Mouse (Mus musculus) adrenal gland, adult 8-10 months (tissue): Measurements from ENCODE around the gene Qtrt2. TPM values are rescaled to one million over a fixed set of nuclear protein-coding genes. Genes with fewer than 3 reads are reported as not detected.

Source experiments
- DNase-seq: peaks from one replicate; pipeline ENCODE4 v3.0.0; 2022
- total RNA-seq, 4 experiments: library from RNA; stranded (reverse); gene quantifications; 2 replicates each; pipeline ENCODE4 v1.2.4; 2022

Gene Qtrt2
- total RNA-seq, 4 experiments from 2014 or later: 28.6 to 52.7 (median 36.6) TPM

GRCm38 (mm10) chr16:43925001-43925558 lies 1.5 kb downstream of the Qtrt2 start:
- no peak for DNase-seq

- no peak for DNase-seq
Measured at GRCm38 (mm10) chr16:43922630-43923029, 4.0 kb downstream of the Qtrt2 start.

- no peak for DNase-seq
Measured at GRCm38 (mm10) chr16:43922024-43922423, 4.6 kb downstream of the Qtrt2 start.

GRCm38 (mm10) chr16:43918867-43919266 lies 7.7 kb downstream of the Qtrt2 start:
- no peak for DNase-seq

GRCm38 (mm10) chr16:43908881-43909280 lies 17.7 kb downstream of the Qtrt2 start:
- DNase-seq: no peak

- DNase-seq: no peak
Measured at GRCm38 (mm10) chr16:43900571-43900970, 26.0 kb downstream of the Qtrt2 start.

- DNase-seq: no peak
Measured at GRCm38 (mm10) chr16:43900138-43900537, 26.5 kb downstream of the Qtrt2 start.

GRCm38 (mm10) chr16:43894501-43894900 lies 32.1 kb downstream of the Qtrt2 start:
- DNase-seq: no peak

GRCm38 (mm10) chr16:43890747-43891336 lies 35.8 kb downstream of the Qtrt2 start:
- no peak for DNase-seq

- DNase-seq: no peak
Measured at GRCm38 (mm10) chr16:43890005-43890336, 36.6 kb downstream of the Qtrt2 start.

- DNase-seq: peak; percentile 100
Measured at GRCm38 (mm10) chr16:43889208-43890004, 37.2 kb downstream of the Qtrt2 start, which contains the start of gene Ccdc191. Ccdc191 (plus strand) TSS chr16:43889800.

GRCm38 (mm10) chr16:43882329-43882728 lies 44.3 kb downstream of the Qtrt2 start:
- DNase-seq: no peak

- DNase-seq: no peak
Measured at GRCm38 (mm10) chr16:43881636-43882035, 45.0 kb downstream of the Qtrt2 start.

GRCm38 (mm10) chr16:43879769-43880168 lies 46.8 kb downstream of the Qtrt2 start:
- DNase-seq: no peak

GRCm38 (mm10) chr16:43871419-43871818 lies 55.2 kb downstream of the Qtrt2 start:
- DNase-seq: no peak

GRCm38 (mm10) chr16:43869805-43870204 lies 56.8 kb downstream of the Qtrt2 start:
- DNase-seq: no peak

GRCm38 (mm10) chr16:43860624-43861023 lies 66.0 kb downstream of the Qtrt2 start:
- DNase-seq: no peak

GRCm38 (mm10) chr16:43858941-43859476 lies 67.6 kb downstream of the Qtrt2 start:
- no peak for DNase-seq

GRCm38 (mm10) chr16:43849839-43850238 lies 76.8 kb downstream of the Qtrt2 start:
- no peak for DNase-seq

GRCm38 (mm10) chr16:43841236-43841635 lies 85.4 kb downstream of the Qtrt2 start:
- DNase-seq: no peak

- no peak for DNase-seq
Measured at GRCm38 (mm10) chr16:43831957-43832356, 94.7 kb downstream of the Qtrt2 start.

GRCm38 (mm10) chr16:43827492-43827891 lies 99.1 kb downstream of the Qtrt2 start:
- DNase-seq: no peak

GRCm38 (mm10) chr16:43818404-43818803 lies 108.2 kb downstream of the Qtrt2 start:
- DNase-seq: no peak

- DNase-seq: no peak
Measured at GRCm38 (mm10) chr16:43816321-43816720, 110.3 kb downstream of the Qtrt2 start.
